Mouse (Mus musculus): ENCODE results near the gene Fhit. TPM values are rescaled to one million over a fixed set of nuclear protein-coding genes. Genes with fewer than 3 reads are reported as not detected.

Gene Fhit
- polyA plus RNA-seq, 1 experiment: 4.2 TPM

GRCm38 (mm10) chr14:9583227-9584155 lies 1578.3 kb downstream of the Fhit start:
- TF ChIP-seq CTCF (IDR thresholded peaks at IDR 0.05; ENCODE audit: borderline replicate concordance, extremely low read depth, insufficient read depth, insufficient read length): no peak
- TF ChIP-seq POLR2A (IDR thresholded peaks at IDR 0.05; ENCODE audit: borderline replicate concordance, extremely low read depth, insufficient read depth, insufficient read length, poor library complexity, severe bottlenecking): no peak
- DNase-seq (ENCODE audit: low read depth): peak; percentile 74

GRCm38 (mm10) chr14:9556333-9556732 lies 1605.5 kb downstream of the Fhit start:
- peak; percentile 55 for DNase-seq (ENCODE audit: low read depth)
- TF ChIP-seq POLR2A (IDR thresholded peaks at IDR 0.05; ENCODE audit: borderline replicate concordance, extremely low read depth, insufficient read depth, insufficient read length, poor library complexity, severe bottlenecking): no peak
- TF ChIP-seq CTCF (IDR thresholded peaks at IDR 0.05; ENCODE audit: borderline replicate concordance, extremely low read depth, insufficient read depth, insufficient read length): no peak

GRCm38 (mm10) chr14:9555807-9556206 lies 1606.0 kb downstream of the Fhit start:
- peak; percentile 56 for DNase-seq (ENCODE audit: low read depth)
- TF ChIP-seq CTCF (IDR thresholded peaks at IDR 0.05; ENCODE audit: borderline replicate concordance, extremely low read depth, insufficient read depth, insufficient read length) (no peak), POLR2A (IDR thresholded peaks at IDR 0.05; ENCODE audit: borderline replicate concordance, extremely low read depth, insufficient read depth, insufficient read length, poor library complexity, severe bottlenecking) (no peak)

GRCm38 (mm10) chr14:9552149-9552548 lies 1609.7 kb downstream of the Fhit start:
- TF ChIP-seq POLR2A (IDR thresholded peaks at IDR 0.05; ENCODE audit: borderline replicate concordance, extremely low read depth, insufficient read depth, insufficient read length, poor library complexity, severe bottlenecking): no peak
- TF ChIP-seq CTCF (IDR thresholded peaks at IDR 0.05; ENCODE audit: borderline replicate concordance, extremely low read depth, insufficient read depth, insufficient read length): no peak
- DNase-seq (ENCODE audit: low read depth): no peak

GRCm38 (mm10) chr14:9547952-9548351 lies 1613.9 kb downstream of the Fhit start:
- TF ChIP-seq POLR2A (IDR thresholded peaks at IDR 0.05; ENCODE audit: borderline replicate concordance, extremely low read depth, insufficient read depth, insufficient read length, poor library complexity, severe bottlenecking) (no peak), CTCF (IDR thresholded peaks at IDR 0.05; ENCODE audit: borderline replicate concordance, extremely low read depth, insufficient read depth, insufficient read length) (no peak)
- DNase-seq (ENCODE audit: low read depth): no peak

GRCm38 (mm10) chr14:9544364-9544763 lies 1617.5 kb downstream of the Fhit start:
- peak; percentile 13 for DNase-seq (ENCODE audit: low read depth)
- TF ChIP-seq POLR2A (IDR thresholded peaks at IDR 0.05; ENCODE audit: borderline replicate concordance, extremely low read depth, insufficient read depth, insufficient read length, poor library complexity, severe bottlenecking) (no peak), CTCF (IDR thresholded peaks at IDR 0.05; ENCODE audit: borderline replicate concordance, extremely low read depth, insufficient read depth, insufficient read length) (no peak)

- peak; percentile 50 for DNase-seq (ENCODE audit: low read depth)
- TF ChIP-seq CTCF (IDR thresholded peaks at IDR 0.05; ENCODE audit: borderline replicate concordance, extremely low read depth, insufficient read depth, insufficient read length): no peak
- TF ChIP-seq POLR2A (IDR thresholded peaks at IDR 0.05; ENCODE audit: borderline replicate concordance, extremely low read depth, insufficient read depth, insufficient read length, poor library complexity, severe bottlenecking): no peak
Measured at GRCm38 (mm10) chr14:9535491-9535890, 1626.3 kb downstream of the Fhit start.

GRCm38 (mm10) chr14:9529247-9529646 lies 1632.6 kb downstream of the Fhit start:
- no peak for DNase-seq (ENCODE audit: low read depth)
- no peak for TF ChIP-seq POLR2A (IDR thresholded peaks at IDR 0.05; ENCODE audit: borderline replicate concordance, extremely low read depth, insufficient read depth, insufficient read length, poor library complexity, severe bottlenecking)
- no peak for TF ChIP-seq CTCF (IDR thresholded peaks at IDR 0.05; ENCODE audit: borderline replicate concordance, extremely low read depth, insufficient read depth, insufficient read length)

GRCm38 (mm10) chr14:9526136-9526535 lies 1635.7 kb downstream of the Fhit start:
- peak; percentile 62 for DNase-seq (ENCODE audit: low read depth)
- no peak for TF ChIP-seq POLR2A (IDR thresholded peaks at IDR 0.05; ENCODE audit: borderline replicate concordance, extremely low read depth, insufficient read depth, insufficient read length, poor library complexity, severe bottlenecking)
- no peak for TF ChIP-seq CTCF (IDR thresholded peaks at IDR 0.05; ENCODE audit: borderline replicate concordance, extremely low read depth, insufficient read depth, insufficient read length)

GRCm38 (mm10) chr14:9517651-9518050 lies 1644.2 kb downstream of the Fhit start:
- peak; percentile 10 for DNase-seq (ENCODE audit: low read depth)
- TF ChIP-seq CTCF (IDR thresholded peaks at IDR 0.05; ENCODE audit: borderline replicate concordance, extremely low read depth, insufficient read depth, insufficient read length) (no peak), POLR2A (IDR thresholded peaks at IDR 0.05; ENCODE audit: borderline replicate concordance, extremely low read depth, insufficient read depth, insufficient read length, poor library complexity, severe bottlenecking) (no peak)

- DNase-seq (ENCODE audit: low read depth): no peak
- no peak for TF ChIP-seq CTCF (IDR thresholded peaks at IDR 0.05; ENCODE audit: borderline replicate concordance, extremely low read depth, insufficient read depth, insufficient read length)
Measured at GRCm38 (mm10) chr14:9509678-9510077, 1652.2 kb downstream of the Fhit start.

Other genes starting within 250 kb of the Fhit start
- 0.40 TPM in 2 replicates for gene Gm3839, start 194.7 kb upstream of the Fhit start, polyA plus RNA-seq (2012; rRNA removed)